Mouse (Mus musculus) thymus, adult 2 months (tissue): Measurements from ENCODE around the gene Lrrc25. TPM values are rescaled to one million over a fixed set of nuclear protein-coding genes. Genes with fewer than 3 reads are reported as not detected.

Experiments
- DNase-seq: peaks from one replicate; pipeline ENCODE4 v3.0.0; 2021
- H3K27ac ChIP-seq: fragments of 200-500 bp; 2 replicates; pipeline ENCODE4 v1.5.1; 2012; ENCODE audit warnings: low read length, control low read depth; ENCODE audit not compliant: control insufficient read depth, insufficient read depth
- H3K27me3 ChIP-seq: fragments of 200-500 bp; 2 replicates; pipeline ENCODE4 v1.6.1; 2012; ENCODE audit warnings: mild to moderate bottlenecking, low read length, moderate library complexity, mixed read lengths; ENCODE audit not compliant: control insufficient read depth, insufficient read depth
- H3K36me3 ChIP-seq: fragments of 200-500 bp; 2 replicates; pipeline ENCODE4 v1.6.1; 2012; ENCODE audit warnings: mild to moderate bottlenecking, low read length, moderate library complexity; ENCODE audit not compliant: control insufficient read depth, insufficient read depth
- H3K4me1 ChIP-seq: fragments of 200-500 bp; replicated peaks from 2 replicates; pipeline ENCODE4 v1.6.1; 2012; ENCODE audit warnings: low read length; ENCODE audit not compliant: control insufficient read depth, insufficient read depth
- H3K4me3 ChIP-seq: fragments of 200-500 bp; 2 replicates; pipeline ENCODE4 v1.5.1; 2012; ENCODE audit warnings: mild to moderate bottlenecking, low read length, control low read depth, moderate library complexity; ENCODE audit not compliant: control insufficient read depth, insufficient read depth
- CTCF ChIP-seq: fragments of 200-500 bp; IDR thresholded peaks from 2 replicates; pipeline ENCODE4 v1.5.1; 2012; ENCODE audit warnings: mild to moderate bottlenecking, control low read depth, low read length, moderate library complexity, borderline replicate concordance; ENCODE audit not compliant: control insufficient read depth, poor library complexity, insufficient read depth; ENCODE audit errors: extremely low read depth
- POLR2A ChIP-seq: fragments of 200-500 bp; IDR thresholded peaks from 2 replicates; pipeline ENCODE4 v1.6.1; 2012; ENCODE audit warnings: mild to moderate bottlenecking, low read length, control low read depth, moderate library complexity; ENCODE audit not compliant: control insufficient read depth, poor library complexity, insufficient read depth; ENCODE audit errors: extremely low read depth
- WGBS: fragments of 180-500 bp; shearing (Covaris S2); methylation state at CpG from one replicate; pipeline ENCODE4 v1.1.7; 2018; 5-methylcytosine and 5-hydroxymethylcytosine counted together
- polyA plus RNA-seq: library from polyadenylated mRNA; depleted of rRNA; stranded (reverse); fragments of >200 nt; gene quantifications from 2 replicates; pipeline ENCODE4 v1.2.3, GENCODE M21; 2012

Gene Lrrc25
- polyA plus RNA-seq, 1 experiment, result 18.5 TPM

GRCm38 (mm10) chr8:70615281-70615680 is 674 bp upstream of the Lrrc25 start:
- no peaks in the 10 kb centered on the region for H3K36me3 ChIP-seq
- 94% methylated on average over 8 of the region's 8 CpGs for WGBS
- no peak for DNase-seq
- TF ChIP-seq CTCF, result no peak
- TF ChIP-seq POLR2A, result no peak
- H3K4me1 ChIP-seq, result peaks cover 19% of the 10 kb centered on the region
- no peaks in the 10 kb centered on the region for H3K27me3 ChIP-seq
- no peak overlapping the region for H3K27ac ChIP-seq
- H3K4me3 ChIP-seq, result no peak overlapping the region

- Histone ChIP-seq H3K4me3 (0 out of 2 replicates have a peak overlapping the region, but pooled peaks have one; percentile 3), H3K27me3 (no peaks in the 10 kb centered on the region), H3K27ac (no peak overlapping the region), H3K4me1 (peaks cover 10% of the 10 kb centered on the region), H3K36me3 (no peaks in the 10 kb centered on the region)
- TF ChIP-seq CTCF, result no peak
- TF ChIP-seq POLR2A, result no peak
- DNase-seq, result no peak
- 35% methylated on average over 11 of the region's 11 CpGs for WGBS
These were observed 690 bp downstream of the Lrrc25 start for GRCm38 (mm10) chr8:70616645-70617044.

GRCm38 (mm10) chr8:70617985-70618384 is 2.0 kb downstream of the Lrrc25 start:
- Histone ChIP-seq H3K4me3 (no peak overlapping the region), H3K4me1 (peaks cover 8% of the 10 kb centered on the region), H3K27me3 (no peaks in the 10 kb centered on the region), H3K27ac (no peak overlapping the region), H3K36me3 (no peaks in the 10 kb centered on the region)
- TF ChIP-seq CTCF (no peak), POLR2A (no peak)
- WGBS, result 45% methylated on average over 11 of the region's 11 CpGs
- no peak for DNase-seq

- Histone ChIP-seq H3K27ac (no peak overlapping the region), H3K27me3 (no peaks in the 10 kb centered on the region), H3K36me3 (no peaks in the 10 kb centered on the region), H3K4me1 (peaks cover 8% of the 10 kb centered on the region), H3K4me3 (no peak overlapping the region)
- WGBS, result 18% methylated on average over 9 of the region's 9 CpGs
- TF ChIP-seq CTCF (no peak), POLR2A (no peak)
- DNase-seq, result no peak
These were observed 3.0 kb downstream of the Lrrc25 start for GRCm38 (mm10) chr8:70618888-70619334.

- Histone ChIP-seq H3K4me1 (peaks cover 2% of the 10 kb centered on the region; the same call in 1 of the 2 replicates), H3K27me3 (no peaks in the 10 kb centered on the region), H3K4me3 (no peak overlapping the region), H3K27ac (no peak overlapping the region), H3K36me3 (no peaks in the 10 kb centered on the region)
- WGBS, result 92% methylated on average over 3 of the region's 3 CpGs
- no peak for DNase-seq
- no peak for TF ChIP-seq POLR2A
- TF ChIP-seq CTCF, result no peak
These were observed 6.3 kb downstream of the Lrrc25 start for GRCm38 (mm10) chr8:70622220-70622619.

- 0 out of 2 replicates have a peak, but pooled peaks have one; percentile 15 for TF ChIP-seq CTCF
- no peak for TF ChIP-seq POLR2A
- no peaks in the 10 kb centered on the region for H3K36me3 ChIP-seq
- WGBS, result 26% methylated on average over 5 of the region's 5 CpGs
- no peak overlapping the region for H3K27ac ChIP-seq
- H3K27me3 ChIP-seq, result no peaks in the 10 kb centered on the region
- DNase-seq, result peak; percentile 52
- H3K4me1 ChIP-seq, result peaks cover 2% of the 10 kb centered on the region
- no peak overlapping the region for H3K4me3 ChIP-seq
These were observed 9.1 kb downstream of the Lrrc25 start for GRCm38 (mm10) chr8:70625104-70625503.

GRCm38 (mm10) chr8:70627041-70627440 is 11.1 kb downstream of the Lrrc25 start:
- no peak overlapping the region for H3K27ac ChIP-seq
- no peak for DNase-seq
- 91% methylated on average over 5 of the region's 5 CpGs for WGBS
- no peaks in the 10 kb centered on the region for H3K36me3 ChIP-seq
- H3K4me1 ChIP-seq, result peaks cover 7% of the 10 kb centered on the region
- no peak overlapping the region for H3K4me3 ChIP-seq
- no peaks in the 10 kb centered on the region for H3K27me3 ChIP-seq
- TF ChIP-seq POLR2A, result no peak
- TF ChIP-seq CTCF, result no peak
